In genomic region chr2:118702883-118703761, GRCm38 (mm10) we compare ENCODE assay signal across 8 mouse cellular contexts. TPM values are rescaled to one million over a fixed set of nuclear protein-coding genes. Genes with fewer than 3 reads are reported as not detected.
DNase-seq lines count a peak whose midpoint lies in the region; ATAC-seq and TF ChIP-seq lines count a peak whose summit lies in the region.

No protein-coding gene starts in this region.

- peak overlapping the region; percentile 80 for H3K27ac ChIP-seq in layer of hippocampus, adult 2 months
- H3K27ac ChIP-seq in kidney, embryonic 16.5 days (ENCODE audit: low read length), result no peak overlapping the region
- no peak overlapping the region for H3K27ac ChIP-seq in stomach, embryonic 15.5 days

- H3K4me1 ChIP-seq in kidney, embryonic 16.5 days (ENCODE audit: insufficient read depth, low read length), result peaks cover 30% of the 10 kb centered on the region
- peaks cover 32% of the 10 kb centered on the region for H3K4me1 ChIP-seq in stomach, embryonic 15.5 days

- peak overlapping the region; percentile 72 for H3K4me2 ChIP-seq in kidney, embryonic 16.5 days (replicated peaks; ENCODE audit: low read depth, low read length)
- H3K4me2 ChIP-seq in stomach, embryonic 15.5 days, result peak overlapping the region; percentile 92

- no peaks in the 10 kb centered on the region for H3K36me3 ChIP-seq in kidney, embryonic 16.5 days (ENCODE audit: insufficient read depth, low read length)
- H3K36me3 ChIP-seq in stomach, embryonic 15.5 days, result no peaks in the 10 kb centered on the region

- H3K4me3 ChIP-seq in layer of hippocampus, adult 2 months, result peak overlapping the region; percentile 58
- H3K4me3 ChIP-seq in kidney, embryonic 16.5 days (ENCODE audit: low read length), result peak overlapping the region; percentile 49
- H3K4me3 ChIP-seq in stomach, embryonic 15.5 days (replicated peaks), result peak overlapping the region; percentile 47

- peaks cover 88% of the 10 kb centered on the region for H3K27me3 ChIP-seq in kidney, embryonic 16.5 days (ENCODE audit: insufficient read depth, low read length)
- H3K27me3 ChIP-seq in stomach, embryonic 15.5 days (replicated peaks), result peaks cover 74% of the 10 kb centered on the region

- H3K9me3 ChIP-seq in kidney, embryonic 16.5 days (ENCODE audit: low read length), result no peaks in the 10 kb centered on the region
- no peaks in the 10 kb centered on the region for H3K9me3 ChIP-seq in stomach, embryonic 15.5 days

- peak; percentile 55 for TF ChIP-seq CTCF in layer of hippocampus, adult 2 months (conservative IDR thresholded peaks at IDR 0.05)

- ATAC-seq in kidney, embryonic 16.5 days (ENCODE audit: low FRiP score, low TSS enrichment), result peak; percentile 29; the same call in 1 of the 2 replicates
- peak; percentile 41 for ATAC-seq in stomach, embryonic 15.5 days (ENCODE audit: insufficient read depth, low FRiP score, low read depth)

- under 1% methylated on average over 87 of the region's 93 CpGs for WGBS in kidney, embryonic 16.5 days
- under 1% methylated on average over 93 of the region's 93 CpGs for WGBS in stomach, embryonic 15.5 days

- DNase-seq in layer of hippocampus, adult 2 months (ENCODE audit: low spot score in 2 of 2), result no peak
- no peak for DNase-seq in layer of hippocampus, adult 9-10 months (ENCODE audit: low spot score)
- DNase-seq in adrenal gland, postnatal 36 days, result peak; percentile 72 to 80
- DNase-seq in gastrocnemius, postnatal 4 days (ENCODE audit: low spot score in 2 of 2), result peak; percentile 39 to 44
- peak; percentile 65 to 67 for DNase-seq in lung, postnatal 4 days
- DNase-seq in right cerebral cortex, adult 18-20 months, result no peak

- peak overlapping the region; percentile 20; the same call in 1 of the 2 replicates for H3K9ac ChIP-seq in kidney, embryonic 16.5 days (replicated peaks; ENCODE audit: low read length)
- no peak overlapping the region for H3K9ac ChIP-seq in stomach, embryonic 15.5 days

RNA-seq across cellular contexts. Expression of gene Ankrd63, which starts 0.6 kb away (rescaled TPM):
- total RNA-seq in layer of hippocampus, adult 2 months (2021), result 10 to 100 TPM; 14.8 to 15.5 TPM
- under 1 TPM; 0.10 to 0.30 TPM for total RNA-seq in adrenal gland, postnatal 36 days (2021)
- under 1 TPM in 1 of 2 experiments, not detected in 1; 0.08 TPM for total RNA-seq in gastrocnemius, postnatal 4 days (2021)
- polyA plus RNA-seq in kidney, embryonic 16.5 days (2015; fragmentation: Nextera tagmentation; extraction: Ambion mirVana), result 0.25 and 0.30 TPM in 2 replicates
- polyA plus RNA-seq in stomach, embryonic 15.5 days (2015; fragmentation: Nextera tagmentation; extraction: Ambion mirVana), result 0.04 and 0.08 TPM in 2 replicates

RNA-seq across cellular contexts. Expression of gene Plcb2, which starts 25.1 kb away (rescaled TPM):
- total RNA-seq in layer of hippocampus, adult 2 months (2021), result 1 to 10 TPM; 2.3 to 2.6 TPM
- 1 to 10 TPM; 1.4 to 1.7 TPM for total RNA-seq in adrenal gland, postnatal 36 days (2021)
- 1 to 10 TPM; 1.1 to 1.3 TPM for total RNA-seq in gastrocnemius, postnatal 4 days (2021)
- 1.4 and 1.7 TPM in 2 replicates for polyA plus RNA-seq in kidney, embryonic 16.5 days (2015; fragmentation: Nextera tagmentation; extraction: Ambion mirVana)
- 1.5 and 1.8 TPM in 2 replicates for polyA plus RNA-seq in stomach, embryonic 15.5 days (2015; fragmentation: Nextera tagmentation; extraction: Ambion mirVana)

RNA-seq across cellular contexts. Expression of gene Pak6, which starts 40.0 kb away (rescaled TPM):
- 10 to 100 TPM; 57.5 to 65.7 TPM for total RNA-seq in layer of hippocampus, adult 2 months (2021)
- total RNA-seq in adrenal gland, postnatal 36 days (2021), result 10 to 100 TPM; 17.9 to 26.0 TPM
- under 1 TPM; 0.29 to 0.52 TPM for total RNA-seq in gastrocnemius, postnatal 4 days (2021)
- polyA plus RNA-seq in kidney, embryonic 16.5 days (2015; fragmentation: Nextera tagmentation; extraction: Ambion mirVana), result 0.60 and 1.4 TPM in 2 replicates
- 3.6 and 4.8 TPM in 2 replicates for polyA plus RNA-seq in stomach, embryonic 15.5 days (2015; fragmentation: Nextera tagmentation; extraction: Ambion mirVana)

RNA-seq across cellular contexts. Expression of gene Inafm2, which starts 42.4 kb away (rescaled TPM):
- total RNA-seq in layer of hippocampus, adult 2 months (2021), result 10 to 100 TPM; 62.1 to 66.7 TPM
- total RNA-seq in adrenal gland, postnatal 36 days (2021), result 10 to 100 TPM; 35.5 to 40.5 TPM
- total RNA-seq in gastrocnemius, postnatal 4 days (2021), result 10 to 100 TPM in 1 of 2 experiments, 1 to 10 TPM in 1; 9.5 to 11.5 TPM
- polyA plus RNA-seq in kidney, embryonic 16.5 days (2015; fragmentation: Nextera tagmentation; extraction: Ambion mirVana), result 15.2 and 16.3 TPM in 2 replicates
- 22.6 and 23.1 TPM in 2 replicates for polyA plus RNA-seq in stomach, embryonic 15.5 days (2015; fragmentation: Nextera tagmentation; extraction: Ambion mirVana)

RNA-seq across cellular contexts. Expression of gene Ccdc9b, which starts 59.3 kb away (rescaled TPM):
- total RNA-seq in layer of hippocampus, adult 2 months (2021), result 1 to 10 TPM; 7.6 to 9.6 TPM
- 1 to 10 TPM; 4.8 to 5.6 TPM for total RNA-seq in adrenal gland, postnatal 36 days (2021)
- total RNA-seq in gastrocnemius, postnatal 4 days (2021), result 10 to 100 TPM; 11.0 to 12.8 TPM
- 1.3 and 1.4 TPM in 2 replicates for polyA plus RNA-seq in kidney, embryonic 16.5 days (2015; fragmentation: Nextera tagmentation; extraction: Ambion mirVana)
- polyA plus RNA-seq in stomach, embryonic 15.5 days (2015; fragmentation: Nextera tagmentation; extraction: Ambion mirVana), result 1.4 and 1.5 TPM in 2 replicates

Comparison
In these comparisons a context has a peak if more than half of its experiments do, and no peak if none do; other contexts are left out.
1. DNase-seq: peak in adrenal gland, postnatal 36 days (2 of 2), gastrocnemius, postnatal 4 days (2 of 2) and lung, postnatal 4 days (2 of 2); none in layer of hippocampus, adult 2 months (0 of 2), layer of hippocampus, adult 9-10 months (single experiment) and right cerebral cortex, adult 18-20 months (single experiment).
2. RNA of gene Ankrd63, which starts 0.6 kb away (total RNA-seq): 14.8 to 15.5 TPM in layer of hippocampus, adult 2 months; 0.10 to 0.30 TPM in adrenal gland, postnatal 36 days and 0.08 TPM in gastrocnemius, postnatal 4 days; every median in the first group is over 10 times any median in the second.
3. RNA of gene Pak6, which starts 40.0 kb away (total RNA-seq): 57.5 to 65.7 TPM in layer of hippocampus, adult 2 months and 17.9 to 26.0 TPM in adrenal gland, postnatal 36 days; 0.29 to 0.52 TPM in gastrocnemius, postnatal 4 days; every median in the first group is over 10 times any median in the second.
4. Peak in every context shown above with its lines, with median percentiles within 50 percentile points of each other: H3K4me3 ChIP-seq.